14 mouse cellular contexts compared by ENCODE assay signal in the genomic region with DNA sequence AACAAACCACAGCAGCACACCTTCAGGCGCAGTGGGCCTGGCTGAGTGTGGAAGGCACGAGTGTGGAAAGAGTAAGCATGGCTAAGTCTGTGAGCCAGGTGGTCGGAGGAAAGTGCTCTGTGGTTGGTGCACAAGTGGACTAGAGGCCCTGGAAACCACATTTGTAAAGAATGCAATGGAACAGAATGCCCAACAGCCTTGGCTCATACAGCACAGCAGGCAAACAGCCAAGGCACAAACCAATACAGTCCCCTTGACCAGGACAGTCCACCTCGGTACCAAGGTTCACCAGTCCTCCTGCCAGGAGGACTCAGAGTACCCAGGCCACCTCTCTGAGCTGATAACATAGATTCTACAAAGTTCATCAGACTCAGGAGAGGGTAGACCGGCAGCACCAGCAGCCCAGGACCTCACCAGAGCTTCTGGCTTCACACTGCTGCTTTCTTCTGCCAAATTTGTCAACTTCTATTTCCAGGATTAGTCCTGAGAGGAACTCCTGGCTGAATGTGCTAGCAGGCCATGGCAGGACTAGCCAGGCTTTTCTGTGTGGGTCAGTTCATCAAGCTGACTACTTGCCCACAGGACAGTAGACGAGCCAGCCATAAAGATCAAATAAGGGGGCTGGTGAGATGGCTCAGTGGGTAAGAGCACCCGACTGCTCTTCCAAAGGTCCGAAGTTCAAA. TPM values are rescaled to one million over a fixed set of nuclear protein-coding genes. Genes with fewer than 3 reads are reported as not detected.
DNase-seq lines count a peak whose midpoint lies in the region; ATAC-seq lines count a peak whose summit lies in the region.
"Had no signal": no experiment of that assay in that cellular context is flagged by ENCODE, and none has a peak within 500 bp of the region (broad histone marks: within the 10 kb centered on the region; RNA-seq: fewer than 3 reads in every experiment).

No protein-coding gene starts in this region.

- H3K27ac ChIP-seq in intestine, embryonic 16.5 days (ENCODE audit: low read length): no peak overlapping the region
- H3K27ac ChIP-seq: embryonic facial prominence, embryonic 10.5 days; hindbrain, embryonic 13.5 days; liver, embryonic 14.5 days; neural tube, embryonic 15.5 days had no signal

- 85% methylated on average over 8 of the region's 8 CpGs for WGBS in intestine, embryonic 16.5 days

- H3K4me3 ChIP-seq in intestine, embryonic 16.5 days (ENCODE audit: low read length): no peak overlapping the region
- H3K4me3 ChIP-seq: embryonic facial prominence, embryonic 10.5 days; hindbrain, embryonic 13.5 days; neural tube, embryonic 15.5 days had no signal

- H3K36me3 ChIP-seq in intestine, embryonic 16.5 days (ENCODE audit: control insufficient read depth, insufficient read depth, low read length): no peaks in the 10 kb centered on the region

- H3K4me2 ChIP-seq in intestine, embryonic 16.5 days (ENCODE audit: low read depth, low read length): no peak overlapping the region
- H3K4me2 ChIP-seq: hindbrain, embryonic 13.5 days; neural tube, embryonic 15.5 days had no signal

- H3K9ac ChIP-seq in intestine, embryonic 16.5 days (ENCODE audit: low read depth, low read length): no peak overlapping the region
- H3K9ac ChIP-seq: hindbrain, embryonic 13.5 days; liver, embryonic 14.5 days; neural tube, embryonic 15.5 days had no signal

- no peaks in the 10 kb centered on the region for H3K9me3 ChIP-seq in intestine, embryonic 16.5 days (ENCODE audit: control insufficient read depth, low read length)
- H3K9me3 ChIP-seq: embryonic facial prominence, embryonic 10.5 days; hindbrain, embryonic 13.5 days; neural tube, embryonic 15.5 days had no signal

- no peak for ATAC-seq in intestine, embryonic 16.5 days

- no peaks in the 10 kb centered on the region for H3K27me3 ChIP-seq in intestine, embryonic 16.5 days (replicated peaks; ENCODE audit: control insufficient read depth, insufficient read depth, low read length)
- H3K27me3 ChIP-seq: hindbrain, embryonic 13.5 days; neural tube, embryonic 15.5 days had no signal

- H3K4me1 ChIP-seq in intestine, embryonic 16.5 days (ENCODE audit: control insufficient read depth, insufficient read depth, low read length): 0 out of 2 replicates have a peak, but pooled peaks cover 3% of the 10 kb centered on the region
- H3K4me1 ChIP-seq: hindbrain, embryonic 13.5 days; neural tube, embryonic 15.5 days had no signal

- peak; percentile 64 to 85 for DNase-seq in adrenal gland, adult (ENCODE audit: inconsistent age in 2 of 2, low spot score in 1 of 2)
- no peak for DNase-seq in adrenal gland, postnatal 4 days (ENCODE audit: low spot score in 2 of 2)
- DNase-seq in kidney, adult 18-20 months: peak; percentile 59
- DNase-seq in kidney, postnatal 14 days: no peak
- peak; percentile 34 for DNase-seq in adrenal gland, adult 8-10 months
- peak; percentile 61 to 68 for DNase-seq in cerebellum, postnatal 10 days
- DNase-seq in left cerebral cortex, adult 18-20 months (ENCODE audit: low spot score in 2 of 2): no peak
- DNase-seq: right cerebral cortex, adult 18-20 months; thymus, adult 18-20 months had no signal

RNA-seq across cellular contexts. Expression of gene Stau1, which starts 35.3 kb away (rescaled TPM):
- total RNA-seq in adrenal gland, postnatal 4 days (2021): 10 to 100 TPM; 76.9 to 79.0 TPM
- total RNA-seq in adrenal gland, adult 8-10 months (2022): 10 to 100 TPM; 66.1 to 83.6 (median 74.3) TPM
- polyA plus RNA-seq in intestine, embryonic 16.5 days (2015; fragmentation: Nextera tagmentation; extraction: Ambion mirVana): 60.2 and 61.2 TPM in 2 replicates
- total RNA-seq in left cerebral cortex, adult 18-20 months (2021): 10 to 100 TPM; 71.0 to 73.2 TPM

RNA-seq across cellular contexts. Expression of gene Ddx27, which starts 54.2 kb away (rescaled TPM):
- total RNA-seq in adrenal gland, postnatal 4 days (2021): 10 to 100 TPM; 44.3 to 50.5 TPM
- 10 to 100 TPM; 29.3 to 40.7 (median 34.2) TPM for total RNA-seq in adrenal gland, adult 8-10 months (2022)
- 40.9 and 45.7 TPM in 2 replicates for polyA plus RNA-seq in intestine, embryonic 16.5 days (2015; fragmentation: Nextera tagmentation; extraction: Ambion mirVana)
- total RNA-seq in left cerebral cortex, adult 18-20 months (2021): 10 to 100 TPM; 27.8 to 28.6 TPM

RNA-seq across cellular contexts. Expression of gene Cse1l, which starts 54.9 kb away (rescaled TPM):
- 10 to 100 TPM; 65.3 to 74.1 TPM for total RNA-seq in adrenal gland, postnatal 4 days (2021)
- total RNA-seq in adrenal gland, adult 8-10 months (2022): 10 to 100 TPM; 56.8 to 74.9 (median 72.1) TPM
- polyA plus RNA-seq in intestine, embryonic 16.5 days (2015; fragmentation: Nextera tagmentation; extraction: Ambion mirVana): 80.7 and 85.5 TPM in 2 replicates
- total RNA-seq in left cerebral cortex, adult 18-20 months (2021): 10 to 100 TPM; 59.9 to 61.3 TPM

Comparison
In these comparisons a context has a peak if more than half of its experiments do, and no peak if none do; other contexts are left out.
1. DNase-seq: peak in adrenal gland, adult (2 of 2), kidney, adult 18-20 months (single experiment), adrenal gland, adult 8-10 months (single experiment) and cerebellum, postnatal 10 days (2 of 2); none in adrenal gland, postnatal 4 days (0 of 2), kidney, postnatal 14 days (single experiment) and left cerebral cortex, adult 18-20 months (0 of 2).